Mouse (Mus musculus) spleen, adult 2 months (tissue): ENCODE measurements around the gene Edc3.
"Not testable (repeated sequence)": the region's sequence is repeated elsewhere in the genome, so short reads cannot be mapped to it uniquely, and the experiment has no call there.

Experiments
- CTCF ChIP-seq: fragments of 200-500 bp; IDR thresholded peaks from 2 replicates; pipeline ENCODE4 v1.5.1; 2011; ENCODE audit warnings: mild to moderate bottlenecking, inconsistent platforms; ENCODE audit not compliant: insufficient read depth, insufficient read length, insufficient replicate concordance; ENCODE audit errors: extremely low read depth
- POLR2A ChIP-seq: fragments of 200-500 bp; IDR thresholded peaks from 2 replicates; pipeline ENCODE4 v1.6.1; 2011; ENCODE audit warnings: low read depth, low read length, inconsistent platforms

- TF ChIP-seq CTCF, POLR2A: not testable (repeated sequence)
These were observed 1.9 kb downstream of the Edc3 start for GRCm38 (mm10) chr9:57710214-57710613.
